In genomic region chr2:122532136-122532801, GRCm38 (mm10) we compare ENCODE assay signal across 16 mouse cellular contexts. TPM values are rescaled to one million over a fixed set of nuclear protein-coding genes. Genes with fewer than 3 reads are reported as not detected.
DNase-seq lines count a peak whose midpoint lies in the region; ATAC-seq and TF ChIP-seq lines count a peak whose summit lies in the region.
"Had no signal": no experiment of that assay in that cellular context is flagged by ENCODE, and none has a peak within 500 bp of the region (broad histone marks: within the 10 kb centered on the region; RNA-seq: fewer than 3 reads in every experiment).

No protein-coding gene starts in this region.

- TF ChIP-seq CTCF in lung, postnatal 0 days (IDR thresholded peaks at IDR 0.05): no peak

- 0 out of 2 replicates have a peak, but pooled peaks have one; percentile 35 for ATAC-seq in hindbrain, embryonic 12.5 days (ENCODE audit: low FRiP score)
- peak; percentile 84; the same call in 1 of the 2 replicates for ATAC-seq in hindbrain, embryonic 14.5 days (ENCODE audit: low FRiP score)
- peak; percentile 69 for ATAC-seq in neural tube, embryonic 15.5 days (ENCODE audit: low FRiP score)
- ATAC-seq in lung, postnatal 0 days: no peak
- ATAC-seq in intestine, embryonic 16.5 days: no peak
- ATAC-seq: liver, postnatal 0 days had no signal

- H3K9me3 ChIP-seq in hindbrain, embryonic 12.5 days (replicated peaks): no peaks in the 10 kb centered on the region
- H3K9me3 ChIP-seq in hindbrain, embryonic 10.5 days: no peaks in the 10 kb centered on the region
- H3K9me3 ChIP-seq in hindbrain, embryonic 14.5 days (ENCODE audit: control insufficient read depth, low read length): no peaks in the 10 kb centered on the region
- H3K9me3 ChIP-seq in neural tube, embryonic 15.5 days (replicated peaks): no peaks in the 10 kb centered on the region
- H3K9me3 ChIP-seq in lung, postnatal 0 days (ENCODE audit: low read length): no peaks in the 10 kb centered on the region
- H3K9me3 ChIP-seq in intestine, embryonic 16.5 days (ENCODE audit: control insufficient read depth, low read length): no peaks in the 10 kb centered on the region
- H3K9me3 ChIP-seq: heart, embryonic 15.5 days had no signal

- no peaks in the 10 kb centered on the region for H3K4me1 ChIP-seq in hindbrain, embryonic 12.5 days
- no peaks in the 10 kb centered on the region for H3K4me1 ChIP-seq in hindbrain, embryonic 10.5 days (replicated peaks)
- no peaks in the 10 kb centered on the region for H3K4me1 ChIP-seq in hindbrain, embryonic 14.5 days (replicated peaks; ENCODE audit: control insufficient read depth, insufficient read depth, low read length)
- peaks cover 6% of the 10 kb centered on the region for H3K4me1 ChIP-seq in neural tube, embryonic 15.5 days
- H3K4me1 ChIP-seq in lung, postnatal 0 days (ENCODE audit: insufficient read depth, low read depth, low read length): no peaks in the 10 kb centered on the region
- H3K4me1 ChIP-seq in intestine, embryonic 16.5 days (ENCODE audit: control insufficient read depth, insufficient read depth, low read length): no peaks in the 10 kb centered on the region
- H3K4me1 ChIP-seq: heart, embryonic 15.5 days had no signal

- H3K27me3 ChIP-seq in hindbrain, embryonic 12.5 days: no peaks in the 10 kb centered on the region
- no peaks in the 10 kb centered on the region for H3K27me3 ChIP-seq in hindbrain, embryonic 10.5 days (ENCODE audit: insufficient read depth, poor library complexity, severe bottlenecking)
- H3K27me3 ChIP-seq in hindbrain, embryonic 14.5 days (ENCODE audit: control insufficient read depth, insufficient read depth, low read length): no peaks in the 10 kb centered on the region
- H3K27me3 ChIP-seq in neural tube, embryonic 15.5 days (replicated peaks): no peaks in the 10 kb centered on the region
- H3K27me3 ChIP-seq in lung, postnatal 0 days (replicated peaks; ENCODE audit: insufficient read depth, low read length): no peaks in the 10 kb centered on the region
- H3K27me3 ChIP-seq in intestine, embryonic 16.5 days (replicated peaks; ENCODE audit: control insufficient read depth, insufficient read depth, low read length): no peaks in the 10 kb centered on the region
- H3K27me3 ChIP-seq: heart, embryonic 15.5 days had no signal

- DNase-seq in hindbrain, embryonic 10.5 days (ENCODE audit: low spot score): no peak
- DNase-seq in right cerebral cortex, postnatal 4 days: peak; percentile 4
- DNase-seq in right cerebral cortex, adult 18-20 months: no peak
- peak; percentile 41 for DNase-seq in hindbrain, embryonic 14.5 days (ENCODE audit: low spot score)
- DNase-seq in lung, postnatal 0 days (ENCODE audit: low spot score): no peak
- DNase-seq: adrenal gland, adult 8-10 months; kidney, adult 9 months; liver, postnatal 0 days; lung, postnatal 4 days; right cerebral cortex, postnatal 25 days; thymus, postnatal 4 days had no signal

- WGBS in hindbrain, embryonic 12.5 days: 73% methylated on average over 2 of the region's 2 CpGs
- 88% methylated on average over 2 of the region's 2 CpGs for WGBS in hindbrain, embryonic 10.5 days
- 70% methylated on average over 2 of the region's 2 CpGs for WGBS in hindbrain, embryonic 14.5 days
- 68% methylated on average over 2 of the region's 2 CpGs for WGBS in neural tube, embryonic 15.5 days
- 54% methylated on average over 2 of the region's 2 CpGs for WGBS in lung, postnatal 0 days
- WGBS in intestine, embryonic 16.5 days: 75% methylated on average over 2 of the region's 2 CpGs

- H3K27ac ChIP-seq in hindbrain, embryonic 12.5 days: no peak overlapping the region
- no peak overlapping the region for H3K27ac ChIP-seq in hindbrain, embryonic 10.5 days
- H3K27ac ChIP-seq in hindbrain, embryonic 14.5 days: no peak overlapping the region; the same call in 1 of the 2 replicates
- H3K27ac ChIP-seq in neural tube, embryonic 15.5 days (replicated peaks): peak overlapping the region; percentile 47
- no peak overlapping the region for H3K27ac ChIP-seq in lung, postnatal 0 days (ENCODE audit: low read length)
- no peak overlapping the region for H3K27ac ChIP-seq in intestine, embryonic 16.5 days (ENCODE audit: low read length)
- H3K27ac ChIP-seq: heart, embryonic 15.5 days had no signal

- H3K4me2 ChIP-seq in hindbrain, embryonic 12.5 days (replicated peaks): no peak overlapping the region
- no peak overlapping the region for H3K4me2 ChIP-seq in hindbrain, embryonic 14.5 days (replicated peaks)
- H3K4me2 ChIP-seq in neural tube, embryonic 15.5 days: no peak overlapping the region
- H3K4me2 ChIP-seq in lung, postnatal 0 days (replicated peaks; ENCODE audit: low read depth, low read length): no peak overlapping the region
- no peak overlapping the region for H3K4me2 ChIP-seq in intestine, embryonic 16.5 days (ENCODE audit: low read depth, low read length)
- H3K4me2 ChIP-seq: heart, embryonic 15.5 days had no signal

- no peak for TF ChIP-seq EP300 in lung, postnatal 0 days (IDR thresholded peaks at IDR 0.05)

- no peak overlapping the region for H3K9ac ChIP-seq in hindbrain, embryonic 12.5 days
- H3K9ac ChIP-seq in hindbrain, embryonic 14.5 days: no peak overlapping the region
- H3K9ac ChIP-seq in neural tube, embryonic 15.5 days (replicated peaks): no peak overlapping the region
- H3K9ac ChIP-seq in lung, postnatal 0 days (replicated peaks; ENCODE audit: low read depth): no peak overlapping the region
- H3K9ac ChIP-seq in intestine, embryonic 16.5 days (ENCODE audit: low read depth, low read length): no peak overlapping the region
- H3K9ac ChIP-seq: heart, embryonic 15.5 days; liver, postnatal 0 days had no signal

- H3K4me3 ChIP-seq in hindbrain, embryonic 12.5 days: no peak overlapping the region
- no peak overlapping the region for H3K4me3 ChIP-seq in hindbrain, embryonic 10.5 days
- H3K4me3 ChIP-seq in hindbrain, embryonic 14.5 days (replicated peaks; ENCODE audit: low read length): no peak overlapping the region
- H3K4me3 ChIP-seq in neural tube, embryonic 15.5 days (replicated peaks): no peak overlapping the region
- H3K4me3 ChIP-seq in lung, postnatal 0 days (ENCODE audit: low read depth, low read length): no peak overlapping the region
- no peak overlapping the region for H3K4me3 ChIP-seq in intestine, embryonic 16.5 days (ENCODE audit: low read length)
- H3K4me3 ChIP-seq: heart, embryonic 15.5 days had no signal

- H3K36me3 ChIP-seq in hindbrain, embryonic 12.5 days: no peaks in the 10 kb centered on the region
- H3K36me3 ChIP-seq in hindbrain, embryonic 10.5 days: no peaks in the 10 kb centered on the region
- H3K36me3 ChIP-seq in hindbrain, embryonic 14.5 days (replicated peaks; ENCODE audit: control insufficient read depth, insufficient read depth): no peaks in the 10 kb centered on the region
- H3K36me3 ChIP-seq in neural tube, embryonic 15.5 days: no peaks in the 10 kb centered on the region
- no peaks in the 10 kb centered on the region for H3K36me3 ChIP-seq in lung, postnatal 0 days (ENCODE audit: insufficient read depth, low read length)
- no peaks in the 10 kb centered on the region for H3K36me3 ChIP-seq in intestine, embryonic 16.5 days (ENCODE audit: control insufficient read depth, insufficient read depth, low read length)
- H3K36me3 ChIP-seq: heart, embryonic 15.5 days had no signal

RNA-seq across cellular contexts. Expression of gene Gm14085, which starts 47.5 kb away (rescaled TPM):
- polyA plus RNA-seq in hindbrain, embryonic 12.5 days (2016; fragmentation: Nextera tagmentation; extraction: Ambion mirVana): not detected in 2 replicates
- not detected in 2 replicates for polyA plus RNA-seq in hindbrain, embryonic 10.5 days (2016; fragmentation: Nextera tagmentation; extraction: Ambion mirVana)
- not detected in 2 replicates for polyA plus RNA-seq in hindbrain, embryonic 14.5 days (2014; fragmentation: Nextera tagmentation; extraction: Ambion mirVana)
- polyA plus RNA-seq in neural tube, embryonic 15.5 days (2015; fragmentation: Nextera tagmentation; extraction: Ambion mirVana): not detected in 2 replicates
- not detected in 2 replicates for polyA plus RNA-seq in lung, postnatal 0 days (2015; fragmentation: Nextera tagmentation; extraction: Ambion mirVana)
- polyA plus RNA-seq in intestine, embryonic 16.5 days (2015; fragmentation: Nextera tagmentation; extraction: Ambion mirVana): 0.53 and 0.75 TPM in 2 replicates
- polyA plus RNA-seq: heart, embryonic 15.5 days; limb, embryonic 14.5 days had no signal

Comparison
In these comparisons a context has a peak if more than half of its experiments do, and no peak if none do; other contexts are left out.
1. DNase-seq: peak in right cerebral cortex, postnatal 4 days (single experiment) and hindbrain, embryonic 14.5 days (single experiment); none in hindbrain, embryonic 10.5 days (single experiment), right cerebral cortex, adult 18-20 months (single experiment) and lung, postnatal 0 days (single experiment).
2. ATAC-seq: peak in hindbrain, embryonic 12.5 days (single experiment), hindbrain, embryonic 14.5 days (single experiment) and neural tube, embryonic 15.5 days (single experiment); none in lung, postnatal 0 days (single experiment) and intestine, embryonic 16.5 days (single experiment).